Mouse (Mus musculus) G1E-ER4 (cell line): ENCODE measurements at regions not wholly inside any gene's neighbourhood (a gene's known extent, or its start where the extent isn't known, plus 50 kb on each side); places are given as distances from the start of the nearest gene placed in this dataset.

Experiments
- GATA1 ChIP-seq: IDR thresholded peaks from one replicate; pipeline ENCODE4 v1.8.0; 2012; ENCODE audit warnings: low read length, inconsistent platforms

DNA sequence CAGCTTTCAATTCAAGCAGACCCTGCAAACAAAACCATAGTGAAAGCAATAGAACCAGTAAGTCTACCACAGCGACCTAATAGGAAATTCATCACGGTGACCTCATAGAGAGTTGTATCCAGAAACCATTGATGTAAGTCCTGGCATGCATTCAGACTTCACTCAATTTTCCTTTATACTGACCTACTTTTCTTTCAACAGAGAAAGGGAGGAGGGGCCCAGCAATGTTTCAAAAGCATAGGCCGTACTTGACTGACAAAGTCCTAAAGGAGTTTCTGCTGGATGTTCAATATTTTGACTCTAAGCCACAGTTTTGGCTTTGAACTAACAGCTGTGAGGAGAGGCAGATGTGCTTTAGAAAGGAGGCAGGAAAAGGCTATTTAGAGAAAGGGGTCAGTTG is 88.4 kb downstream of the AI593442 start:
- TF ChIP-seq GATA1, result no peak

DNA sequence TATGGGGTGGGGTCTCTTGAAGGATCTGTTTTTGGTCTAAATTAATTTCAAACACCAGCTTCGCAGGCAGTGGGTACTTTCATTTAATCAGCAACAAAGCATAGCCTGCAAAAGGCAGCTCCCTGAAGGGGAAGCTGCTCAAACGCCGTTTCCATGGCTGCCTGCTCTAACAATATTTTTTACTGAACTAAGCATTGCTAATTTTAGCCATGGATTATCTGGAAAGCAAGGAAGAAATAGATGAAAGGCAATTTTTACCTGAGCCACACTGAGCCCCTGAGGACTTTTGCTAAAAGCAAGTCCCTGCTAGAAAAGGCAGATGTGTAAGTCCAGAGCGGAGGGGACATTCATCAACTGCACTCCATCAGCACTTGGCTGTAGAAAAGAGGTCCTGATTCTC is 105.5 kb downstream of the AI593442 start:
- TF ChIP-seq GATA1, result no peak

DNA sequence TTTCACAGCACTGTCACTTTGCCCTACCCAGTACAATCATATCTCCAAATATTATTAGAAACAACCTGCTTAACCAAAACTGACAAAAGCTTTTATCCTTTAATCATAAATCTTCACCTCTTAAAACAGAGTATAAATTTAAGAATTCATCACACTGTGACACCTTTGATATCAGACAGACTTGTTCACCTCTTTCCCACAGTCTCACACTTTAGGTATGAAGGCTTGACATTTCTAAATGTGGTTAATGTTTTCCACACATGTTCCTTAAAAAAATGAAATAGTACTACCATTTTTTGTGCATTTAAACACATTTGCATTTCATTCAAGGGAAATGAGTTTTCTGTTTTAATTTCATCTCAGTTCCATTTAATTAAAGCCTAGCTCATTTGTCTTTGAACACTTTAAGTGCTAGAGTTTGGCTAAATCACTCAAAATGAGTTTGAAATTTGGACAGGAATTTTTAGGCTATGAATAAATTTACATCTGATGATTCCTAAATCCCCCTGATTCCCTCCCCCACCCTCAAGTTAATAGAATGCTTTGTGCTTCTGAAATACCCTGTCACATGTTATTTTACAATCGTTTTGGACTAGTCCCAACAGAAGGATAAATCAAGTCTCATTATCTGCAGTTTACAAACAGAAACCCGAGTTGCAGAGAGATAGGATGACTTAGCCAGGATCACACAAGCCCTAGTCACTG is 127.9 kb downstream of the AI593442 start:
- TF ChIP-seq GATA1, result no peak

DNA sequence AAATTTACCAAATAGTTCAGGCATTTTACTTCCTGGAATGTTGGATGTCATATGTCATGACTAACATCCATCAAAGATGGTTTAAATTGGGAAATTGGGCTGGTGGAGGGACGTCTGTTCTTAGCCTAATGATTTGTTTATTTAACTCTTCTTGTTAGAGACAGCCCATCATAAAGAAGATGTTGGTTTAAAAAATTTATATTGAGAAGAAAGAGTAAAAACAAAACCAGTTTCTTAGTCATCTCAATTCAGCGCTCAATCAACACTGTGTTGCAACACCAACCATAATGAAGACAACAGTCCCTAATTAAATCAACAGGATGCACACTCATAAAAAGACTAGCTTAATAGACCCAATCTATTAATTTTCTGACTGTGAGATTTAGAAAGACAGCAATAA is 133.5 kb downstream of the AI593442 start:
- TF ChIP-seq GATA1, result no peak

DNA sequence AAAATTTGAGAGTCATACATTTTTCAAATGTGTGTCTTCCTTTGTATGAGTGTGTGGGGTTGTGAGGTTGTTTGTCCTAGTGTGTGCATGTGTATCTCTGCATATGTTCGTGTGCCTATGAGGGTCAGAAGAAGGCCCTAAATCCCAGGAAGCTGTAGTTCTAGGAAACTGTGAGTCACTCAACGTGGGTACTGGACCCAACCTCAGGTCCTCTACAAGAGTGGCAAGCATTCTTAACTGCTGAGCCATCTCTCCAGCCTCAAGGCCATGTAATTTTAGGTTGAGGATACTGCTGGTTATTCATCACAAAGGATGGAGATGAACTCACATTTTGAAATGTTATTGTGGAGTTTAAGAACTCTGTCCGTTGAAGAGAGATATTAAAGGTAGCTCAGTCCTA is 140.5 kb downstream of the AI593442 start:
- no peak for TF ChIP-seq GATA1

DNA sequence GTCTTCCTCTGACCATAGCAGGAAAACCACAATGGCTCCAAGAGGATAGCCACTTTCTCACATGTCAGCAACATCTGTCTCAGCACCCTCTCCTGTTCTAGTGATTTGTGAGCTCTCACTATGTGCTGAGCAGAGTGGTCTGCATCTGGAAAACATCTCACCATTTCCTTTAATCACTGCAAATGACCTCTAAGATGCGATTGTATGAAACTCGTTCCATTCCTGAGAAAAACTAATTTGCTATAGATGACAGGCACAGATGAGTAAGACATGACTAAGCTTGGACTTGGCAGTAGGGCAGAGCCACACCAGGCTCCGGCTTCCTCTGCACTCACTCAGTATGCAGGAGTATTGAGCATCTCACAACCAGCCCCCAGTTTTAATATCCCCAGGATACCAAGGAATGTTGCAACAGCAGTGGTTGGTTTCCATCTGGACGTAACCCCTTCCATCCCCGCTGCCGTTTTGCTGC is 150.1 kb downstream of the AI593442 start:
- no peak for TF ChIP-seq GATA1

DNA sequence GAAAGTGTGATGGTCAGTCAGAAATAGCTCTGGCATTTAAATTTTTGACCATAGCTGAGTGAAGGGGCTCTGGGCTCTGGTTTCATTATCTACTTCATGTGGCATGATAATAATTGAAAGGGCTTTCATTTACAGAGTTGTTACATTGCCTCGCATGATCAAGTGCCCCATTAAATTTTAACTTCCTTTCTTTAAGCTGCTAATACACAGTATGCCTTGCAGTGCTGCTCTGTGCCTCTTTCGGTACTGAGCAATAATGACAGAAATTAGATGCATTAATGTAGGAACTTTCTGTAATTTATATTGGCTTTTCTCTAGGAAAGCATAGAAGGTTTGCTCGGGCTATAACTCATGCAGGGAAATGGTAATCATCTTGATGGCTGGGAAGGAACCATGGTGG is 179.1 kb downstream of the AI593442 start:
- TF ChIP-seq GATA1, result no peak

DNA sequence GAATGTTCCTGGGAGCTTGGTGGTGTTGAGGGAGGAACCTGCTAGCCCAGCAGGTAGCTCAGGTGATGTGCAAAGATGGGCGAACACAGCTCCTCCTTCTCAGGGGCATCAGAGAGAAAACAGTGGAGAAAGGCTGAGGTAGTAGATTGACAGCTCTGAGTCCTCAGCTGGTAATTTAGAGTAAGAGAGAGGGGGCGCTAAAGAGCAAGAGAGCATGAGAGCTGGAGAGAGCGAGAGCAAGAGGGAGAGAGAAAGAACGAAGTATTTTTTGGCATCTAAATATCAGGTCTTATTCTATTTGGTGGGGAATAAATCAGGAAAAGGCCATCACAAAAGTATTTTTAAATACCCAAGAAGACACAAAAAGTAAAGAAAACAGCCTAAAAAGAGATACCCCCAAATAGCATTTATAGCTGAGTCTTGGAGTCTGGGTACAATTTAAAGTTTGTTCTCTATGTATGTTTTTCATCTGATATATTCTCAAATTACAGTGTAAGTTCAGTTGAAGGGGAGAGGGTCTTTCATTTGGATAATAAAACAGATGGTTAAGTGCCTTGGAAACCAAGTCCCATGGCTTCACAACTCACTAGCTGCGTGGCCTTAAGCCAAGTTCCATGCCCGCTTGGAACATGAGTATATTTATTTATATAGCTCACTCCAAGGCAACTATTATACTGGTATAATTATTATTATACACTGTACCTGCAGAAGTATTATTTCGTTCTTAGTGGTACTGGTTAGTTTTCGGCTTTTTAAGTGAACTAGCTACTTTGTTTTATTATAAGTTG is 183.9 kb downstream of the AI593442 start:
- no peak for TF ChIP-seq GATA1

DNA sequence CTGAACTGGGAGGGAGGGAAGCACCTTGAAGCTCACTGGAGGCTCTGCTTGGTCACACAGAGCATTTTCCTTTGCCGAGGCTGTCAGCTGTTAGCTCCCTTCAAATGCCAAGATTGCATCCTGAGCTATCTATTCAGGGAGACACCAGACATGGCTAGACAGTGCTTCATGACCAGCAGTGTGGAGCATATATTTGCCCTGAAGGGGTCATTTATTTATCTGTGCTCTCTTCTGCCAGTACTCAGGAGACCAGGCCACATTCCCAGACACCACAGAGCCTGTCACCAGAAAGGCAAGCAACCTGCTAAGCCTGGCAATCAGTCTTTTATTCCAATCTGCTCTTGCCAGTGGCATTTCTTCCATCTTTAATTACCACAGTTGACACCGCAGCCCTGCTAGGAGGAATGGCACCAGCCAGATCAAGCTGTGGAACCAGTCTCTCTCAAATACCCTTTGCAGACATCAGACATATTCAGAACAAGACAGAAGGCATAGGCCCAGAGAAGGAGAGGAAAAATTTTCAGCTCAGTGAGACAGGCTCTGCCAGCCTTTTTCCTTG is 186.6 kb downstream of the AI593442 start:
- TF ChIP-seq GATA1, result no peak

DNA sequence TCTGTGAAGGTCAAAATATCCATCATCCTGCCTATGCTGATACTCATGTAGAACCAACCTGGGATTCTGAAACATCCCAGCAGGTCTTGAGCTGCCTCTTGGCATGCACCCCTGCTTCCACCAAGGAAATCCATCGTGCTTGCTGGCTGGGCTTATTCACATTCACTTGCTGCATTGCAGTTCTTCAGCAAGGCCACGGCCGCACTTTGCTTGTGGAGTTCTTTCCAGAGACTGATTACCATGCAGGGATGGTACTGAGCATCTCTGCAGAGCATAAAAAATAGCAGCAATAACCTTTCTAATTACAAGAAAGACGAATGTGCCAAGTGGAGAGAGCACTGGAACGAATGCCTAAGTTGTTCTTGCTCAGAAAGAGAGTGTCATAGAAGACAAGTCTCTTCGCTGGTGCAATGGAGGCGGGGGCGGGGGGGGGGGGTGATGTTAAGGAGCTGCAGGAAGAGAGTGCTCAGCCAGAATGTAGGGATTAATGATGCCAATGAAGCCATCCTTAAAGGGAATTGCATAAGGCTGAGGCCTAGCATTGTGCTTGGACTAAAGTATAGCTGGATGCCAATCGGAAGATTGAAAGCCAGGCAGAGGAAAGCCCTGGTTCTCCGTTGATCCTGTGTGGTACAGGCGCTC is 205.9 kb downstream of the AI593442 start:
- no peak for TF ChIP-seq GATA1

DNA sequence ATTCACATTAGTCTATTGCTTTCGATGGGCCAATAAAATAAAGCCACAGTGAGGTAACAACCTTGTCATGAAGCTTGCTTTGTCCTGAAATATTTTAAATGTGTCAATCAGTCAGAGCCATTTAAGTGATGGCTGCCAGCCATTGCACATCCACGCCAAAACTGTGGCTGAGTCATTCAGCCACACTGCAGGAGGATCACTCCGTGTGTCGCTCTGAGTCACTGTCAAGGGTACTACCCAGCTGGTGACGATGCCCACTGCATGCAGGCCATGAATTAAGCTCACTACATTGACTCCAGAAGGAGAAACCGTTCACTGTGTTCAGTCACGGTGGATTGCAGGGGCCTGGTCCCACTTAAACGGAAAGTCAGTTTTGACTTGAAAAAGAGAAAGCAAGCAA is 206.7 kb downstream of the AI593442 start:
- no peak for TF ChIP-seq GATA1

DNA sequence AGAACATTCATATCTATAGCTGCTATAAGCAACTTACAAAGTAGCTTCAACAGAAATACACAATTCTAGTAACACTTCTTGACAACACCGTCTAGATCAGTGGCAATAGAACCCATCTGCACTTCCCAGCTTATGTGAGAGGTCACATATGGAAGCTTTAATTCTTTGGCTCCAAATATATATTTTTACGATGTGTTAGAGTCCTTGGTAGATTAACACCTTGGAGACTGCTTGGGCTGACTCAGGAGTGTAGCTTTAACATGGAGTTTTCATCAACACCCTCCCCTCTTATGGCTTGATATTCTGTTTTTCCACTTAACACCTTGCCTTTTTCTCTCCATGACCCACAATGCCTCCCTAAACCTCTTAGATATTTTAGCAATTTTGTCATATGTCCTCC is 221.1 kb downstream of the AI593442 start:
- no peak for TF ChIP-seq GATA1

DNA sequence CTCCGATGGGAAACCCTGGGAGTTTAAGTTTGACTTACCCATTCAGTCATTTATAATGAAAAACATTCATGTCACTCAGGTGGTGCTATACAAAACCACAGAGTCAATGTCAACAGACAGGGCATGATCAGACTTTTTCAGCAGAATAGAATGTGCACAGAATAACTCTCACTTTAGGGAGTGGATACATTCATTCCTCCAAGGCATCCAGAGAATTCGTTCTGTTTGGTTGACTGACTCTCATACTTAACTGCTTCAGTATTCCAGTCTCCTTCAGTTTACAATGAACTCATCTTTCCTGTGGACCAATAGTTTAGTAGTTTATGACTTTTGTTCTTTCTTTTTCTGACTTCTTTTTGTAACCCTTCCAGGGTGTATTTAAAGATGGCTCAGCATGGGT is 225.1 kb downstream of the AI593442 start:
- no peak for TF ChIP-seq GATA1

DNA sequence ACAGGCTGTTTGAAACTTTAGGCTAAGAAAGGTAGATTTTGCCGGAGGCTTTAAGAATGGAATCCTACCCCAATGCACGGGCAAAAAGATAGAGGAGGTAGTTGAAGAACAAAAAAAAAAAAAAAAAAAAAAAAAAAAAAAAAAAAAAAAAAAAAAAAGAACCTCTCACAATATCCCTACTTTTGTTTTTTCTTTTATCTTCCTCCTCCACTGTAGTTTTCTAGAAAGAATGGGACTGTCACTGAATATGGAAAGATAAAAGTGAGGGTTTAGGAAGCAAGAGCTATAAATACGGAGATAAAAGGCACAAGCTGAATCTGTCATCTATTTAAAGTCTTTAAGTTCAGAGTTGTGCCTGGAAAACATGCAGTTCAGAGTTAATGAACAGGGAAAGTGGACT is 227.8 kb downstream of the AI593442 start:
- no peak for TF ChIP-seq GATA1

DNA sequence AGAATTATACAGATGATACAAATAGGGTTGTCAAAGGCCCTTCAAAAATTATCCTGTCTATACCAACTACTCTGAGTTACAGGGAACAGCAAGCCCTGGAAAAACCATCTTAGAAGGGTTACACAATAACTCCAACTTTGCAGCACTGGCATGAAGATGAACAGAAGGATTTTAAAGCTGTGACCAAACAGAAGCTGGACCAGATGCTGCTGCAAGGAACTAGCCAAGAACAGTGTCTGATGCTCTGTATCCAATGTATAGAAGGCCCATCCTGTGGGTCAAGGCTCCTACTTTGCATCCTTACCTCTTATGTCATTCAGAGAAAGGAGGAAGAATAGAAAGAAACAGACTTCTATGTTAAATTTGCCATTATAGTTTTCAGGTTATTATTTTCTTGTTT is 231.3 kb downstream of the AI593442 start:
- no peak for TF ChIP-seq GATA1

DNA sequence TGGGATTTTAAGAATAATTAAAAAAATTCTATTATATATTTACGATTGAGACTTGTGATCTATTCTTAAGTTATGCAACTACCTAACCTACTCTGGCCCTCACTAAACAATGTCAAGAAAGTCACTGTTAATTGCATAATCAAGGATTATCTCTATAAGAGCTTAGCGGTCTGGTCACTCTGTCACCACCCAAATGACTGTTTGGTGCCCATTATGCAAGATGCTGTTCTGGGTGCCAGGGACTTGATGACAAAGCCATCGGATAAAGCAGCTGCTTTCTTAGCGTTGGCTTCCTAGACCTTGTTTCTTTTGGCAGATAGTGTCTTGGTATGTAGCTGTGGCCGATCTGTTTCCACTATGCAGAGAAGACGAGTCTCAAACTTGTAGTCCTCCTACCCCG is 236.4 kb downstream of the AI593442 start:
- no peak for TF ChIP-seq GATA1
